Mouse (Mus musculus) lung, adult 2 months (tissue): ENCODE measurements around the gene Zfp664. TPM values are rescaled to one million over a fixed set of nuclear protein-coding genes. Genes with fewer than 3 reads are reported as not detected.

Experiments
- DNase-seq: peaks from one replicate; pipeline ENCODE4 v3.0.0; 2022
- H3K4me1 ChIP-seq: fragments of 200-500 bp; 2 replicates; pipeline ENCODE4 v1.6.1; 2011; ENCODE audit warnings: low read length; ENCODE audit not compliant: control insufficient read depth, insufficient read depth
- H3K4me3 ChIP-seq: fragments of 200-500 bp; replicated peaks from 2 replicates; pipeline ENCODE3; 2011; ENCODE audit warnings: low read depth, mild to moderate bottlenecking, control low read depth, low read length; ENCODE audit errors: extremely low read depth
- CTCF ChIP-seq: fragments of 200-500 bp; IDR thresholded peaks from 2 replicates; pipeline ENCODE4 v1.5.1; 2011; ENCODE audit warnings: mild to moderate bottlenecking, low read length, control low read depth; ENCODE audit not compliant: insufficient read depth
- POLR2A ChIP-seq: fragments of 200-500 bp; IDR thresholded peaks from 2 replicates; pipeline ENCODE4 v1.6.1; 2011; ENCODE audit warnings: low read depth, mild to moderate bottlenecking, control low read depth, low read length, borderline replicate concordance; ENCODE audit errors: extremely low read depth
- WGBS: fragments of 180-500 bp; shearing (Covaris S2); methylation state at CpG from one replicate; pipeline ENCODE4 v1.1.7; 2018; 5-methylcytosine and 5-hydroxymethylcytosine counted together
- polyA plus RNA-seq: library from polyadenylated mRNA; depleted of rRNA; stranded (reverse); fragments of >200 nt; gene quantifications from 2 replicates; pipeline ENCODE4 v1.2.3, GENCODE M21; 2012; rRNA removed

The Zfp664 gene
- polyA plus RNA-seq, 1 experiment: 26.6 TPM

DNA sequence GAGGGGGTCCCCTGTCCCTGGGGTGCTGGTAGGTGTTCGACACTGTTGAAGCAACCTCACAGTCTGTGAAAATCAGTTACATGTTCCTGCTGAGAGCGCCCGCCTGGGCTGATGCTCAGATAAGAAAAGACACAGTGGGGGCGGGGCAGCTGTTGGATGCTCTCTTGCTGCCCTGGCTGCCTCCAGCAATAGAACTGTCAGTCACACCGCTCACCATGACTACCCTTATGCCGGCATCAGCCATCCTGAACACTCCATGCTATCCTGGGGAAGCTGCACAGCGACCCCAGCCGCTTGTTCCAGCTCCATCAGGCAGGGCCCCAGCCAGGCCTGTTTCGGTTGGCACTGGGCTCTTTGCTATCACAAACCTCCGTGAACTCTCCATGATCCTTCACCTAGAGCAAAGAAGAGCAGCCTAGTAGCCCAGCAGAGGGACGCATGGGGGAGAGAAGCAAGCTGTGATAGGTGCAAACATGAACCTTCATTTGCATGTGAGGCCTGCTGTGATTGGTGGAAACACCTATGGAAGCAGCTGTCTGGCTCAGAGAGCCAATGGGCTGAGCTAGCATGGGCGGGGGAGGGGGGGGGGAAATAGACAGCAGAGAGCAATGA, 80.8 kb downstream of the Zfp664 start:
- TF ChIP-seq CTCF (no peak), POLR2A (no peak)
- H3K4me3 ChIP-seq: no peak overlapping the region
- 91% methylated on average over 12 of the region's 12 CpGs for WGBS
- DNase-seq: no peak
- H3K4me1 ChIP-seq: peaks cover 3% of the 10 kb centered on the region

- H3K4me3 ChIP-seq: no peak overlapping the region
- TF ChIP-seq CTCF (peak; percentile 86), POLR2A (no peak)
- peak; percentile 60 for DNase-seq
- peaks cover 3% of the 10 kb centered on the region for H3K4me1 ChIP-seq
- 31% methylated on average over 12 of the region's 12 CpGs for WGBS
Measured at GRCm38 (mm10) chr5:124943793-124944383, 81.4 kb downstream of the Zfp664 start.

- no peak for DNase-seq
- WGBS: 66% methylated on average over 10 of the region's 10 CpGs
- H3K4me1 ChIP-seq: peaks cover 3% of the 10 kb centered on the region
- TF ChIP-seq CTCF (no peak), POLR2A (no peak)
- H3K4me3 ChIP-seq: no peak overlapping the region
Measured at GRCm38 (mm10) chr5:124944384-124944783, 81.9 kb downstream of the Zfp664 start.

DNA sequence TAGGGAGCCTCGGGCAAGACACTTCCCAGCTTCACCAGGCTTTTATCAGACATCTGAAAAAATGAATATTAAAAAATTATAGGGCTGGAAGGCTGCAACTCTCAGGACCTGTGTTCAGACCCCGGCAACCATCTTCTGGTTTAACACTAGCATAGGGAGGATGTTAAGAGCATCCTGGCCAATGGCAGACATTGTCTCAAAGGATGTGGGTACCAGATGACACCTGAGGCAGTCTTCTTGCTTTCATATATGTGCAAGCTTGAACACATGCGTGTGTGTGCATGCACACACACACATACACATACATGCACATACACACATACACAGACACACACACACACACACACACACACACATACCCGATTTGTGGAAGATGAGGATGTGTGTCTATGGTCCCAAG, 82.6 kb downstream of the Zfp664 start:
- no peak for DNase-seq
- WGBS: 90% methylated on average over 4 of the region's 4 CpGs
- H3K4me1 ChIP-seq: peaks cover 3% of the 10 kb centered on the region
- no peak overlapping the region for H3K4me3 ChIP-seq
- no peak for TF ChIP-seq CTCF
- no peak for TF ChIP-seq POLR2A

DNA sequence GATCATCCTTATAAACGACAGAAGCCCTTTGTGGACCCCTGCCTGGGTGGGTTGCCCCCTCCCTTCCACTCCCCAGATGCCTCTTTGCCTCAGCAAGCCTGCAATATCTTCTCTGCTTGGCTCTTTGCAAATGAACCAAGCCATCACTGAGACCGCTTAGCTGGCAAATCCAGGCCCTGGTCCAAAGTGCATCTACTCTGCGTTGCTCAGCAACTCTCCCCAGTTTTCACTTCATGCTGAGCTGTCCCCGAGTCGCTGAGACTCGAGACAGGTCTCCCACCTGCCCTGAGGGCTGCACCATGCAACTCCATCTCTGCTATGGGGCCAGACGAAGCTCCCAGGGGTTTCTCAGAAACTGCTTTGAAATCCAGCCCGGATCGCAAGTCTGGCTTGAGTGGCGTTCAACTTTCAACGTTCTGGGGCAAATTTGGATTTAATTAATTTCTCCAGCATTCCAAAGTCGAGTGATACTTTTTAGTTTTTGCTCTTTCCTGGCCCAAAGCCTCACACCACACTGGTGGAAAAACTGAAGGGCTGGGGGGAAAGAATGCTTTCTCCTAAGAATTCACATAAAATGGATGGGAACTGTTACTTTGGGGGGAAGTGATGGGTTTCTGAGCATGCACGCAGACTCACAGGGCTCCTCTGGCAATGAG, 88.3 kb downstream of the Zfp664 start:
- no peak for TF ChIP-seq POLR2A
- no peak for TF ChIP-seq CTCF
- WGBS: 64% methylated on average over 13 of the region's 13 CpGs
- no peak for DNase-seq

GRCm38 (mm10) chr5:124951333-124951732, 88.8 kb downstream of the Zfp664 start:
- H3K4me1 ChIP-seq: no peaks in the 10 kb centered on the region
- no peak overlapping the region for H3K4me3 ChIP-seq
- no peak for TF ChIP-seq POLR2A
- no peak for TF ChIP-seq CTCF
- no peak for DNase-seq
- WGBS: 84% methylated on average over 17 of the region's 17 CpGs

More for the DNA sequence above, 88.3 kb downstream of the Zfp664 start:
- Histone ChIP-seq H3K4me3 (no peak overlapping the region), H3K4me1 (no peaks in the 10 kb centered on the region)

Other genes with a start within 250 kb of the Zfp664 start
- gene Atp6v0a2, start 234.1 kb upstream of the Zfp664 start, polyA plus RNA-seq: 39.2 and 45.3 TPM in 2 replicates
- 4.6 and 6.5 TPM in 2 replicates for gene Dnah10, start 137.6 kb upstream of the Zfp664 start, polyA plus RNA-seq
- gene Ccdc92, start 267 bp upstream of the Zfp664 start, polyA plus RNA-seq: 21.5 and 21.9 TPM in 2 replicates
- 20.2 and 26.0 TPM in 2 replicates for gene Rflna, start 140.5 kb downstream of the Zfp664 start, polyA plus RNA-seq